Mouse (Mus musculus) layer of hippocampus, adult 9-11 months (tissue): ENCODE measurements at regions not wholly inside any gene's neighbourhood (a gene's known extent, or its start where the extent isn't known, plus 50 kb on each side); places are given as distances from the start of the nearest gene placed in this dataset.

Experiments
- DNase-seq: peaks from one replicate; pipeline ENCODE4 v3.0.0; 2022

DNA sequence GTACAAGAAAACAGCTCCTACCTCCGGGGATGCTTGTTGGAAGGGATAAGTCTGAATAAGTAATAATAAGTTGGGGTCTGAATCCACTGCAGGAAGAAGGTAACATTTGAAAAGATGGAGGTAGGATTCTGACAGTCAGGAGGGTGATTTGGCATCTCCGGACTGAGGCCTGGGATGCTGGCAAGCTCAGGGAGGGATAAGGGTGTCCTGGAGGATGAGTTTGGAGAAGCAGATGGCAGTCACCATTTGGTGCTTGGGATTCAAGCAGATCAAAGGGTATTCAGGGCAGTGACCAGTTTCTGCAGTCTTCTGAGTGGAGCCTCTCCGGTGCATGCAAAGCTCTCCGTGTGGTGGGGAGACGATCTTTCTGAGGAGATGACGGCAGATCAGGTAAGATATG lies 62.9 kb upstream of the Gm2310 start:
- no peak for DNase-seq

DNA sequence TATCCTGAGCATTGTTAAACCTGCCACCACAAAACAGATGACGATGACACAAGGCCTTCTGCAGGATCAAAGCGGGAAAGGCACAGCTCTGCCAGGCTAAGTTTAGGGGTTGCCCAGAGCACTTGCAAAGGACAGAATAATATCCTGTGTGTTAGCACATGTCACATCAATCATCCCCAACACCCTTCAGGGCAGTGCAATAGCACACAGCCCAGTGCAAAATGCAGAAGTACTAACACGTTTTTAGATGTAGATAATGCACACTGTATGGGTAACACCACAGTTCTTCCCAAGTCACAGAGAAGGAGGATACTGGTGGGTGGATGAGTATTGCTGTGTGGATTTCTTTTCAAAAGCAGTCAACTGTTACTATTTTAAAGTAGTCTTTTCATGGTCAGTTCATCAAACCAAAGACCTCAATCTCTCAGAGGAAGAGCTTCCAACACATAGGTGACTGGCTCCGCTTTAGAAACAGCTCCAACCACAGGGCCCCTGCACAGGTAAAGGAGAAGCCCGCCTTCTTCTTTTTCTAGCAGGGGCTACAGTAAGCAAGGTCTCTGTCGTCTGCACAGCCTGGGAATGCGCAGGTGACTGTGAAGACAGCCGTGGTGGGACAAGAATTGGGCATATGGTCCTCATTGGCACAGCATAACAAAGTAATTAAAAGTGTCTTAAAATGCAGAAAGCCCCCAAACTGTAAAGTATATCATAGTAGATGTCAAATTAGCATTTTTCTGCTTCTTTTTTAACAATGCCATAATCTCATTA lies 61.6 kb upstream of the Gm2310 start:
- no peak for DNase-seq

DNA sequence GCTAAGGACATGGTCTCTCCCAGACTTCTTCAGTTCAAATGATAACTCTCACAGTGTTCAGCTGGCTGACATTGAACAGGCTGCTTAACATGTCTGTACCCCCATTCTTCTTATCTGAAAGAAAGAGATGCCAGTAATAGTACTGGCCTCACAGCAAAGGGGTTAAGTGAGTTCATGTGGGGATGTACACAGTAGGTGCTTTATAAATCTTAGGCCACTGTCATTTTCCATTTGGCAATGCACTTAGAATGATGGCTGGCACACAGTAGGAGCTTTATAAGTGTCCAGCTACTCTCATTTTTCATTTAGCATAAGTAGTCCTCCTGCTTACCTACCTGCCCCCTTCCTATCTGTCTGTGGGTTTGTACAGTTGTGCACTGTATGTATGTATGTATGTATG lies 60.3 kb upstream of the Gm2310 start:
- DNase-seq = no peak

DNA sequence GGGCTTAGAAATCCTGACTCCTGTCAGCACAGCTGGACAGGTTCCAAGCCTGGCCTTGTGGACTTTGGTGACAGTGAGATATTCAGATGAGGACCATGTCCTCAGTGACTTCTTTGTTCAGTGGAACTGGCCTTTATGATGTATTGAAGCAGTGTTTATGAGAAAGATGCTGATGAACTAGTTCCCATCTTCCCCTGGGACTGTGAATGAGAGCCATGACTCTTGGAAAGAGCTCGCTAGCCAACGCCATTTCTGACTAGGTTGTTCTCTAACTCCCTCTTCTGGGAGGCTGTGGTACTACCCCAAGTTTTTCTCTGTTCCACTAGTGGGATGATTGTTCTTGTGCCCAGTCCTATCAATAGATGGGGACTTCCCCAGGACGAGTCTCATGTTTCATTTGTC lies 57.7 kb upstream of the Gm2310 start:
- DNase-seq = peak; percentile 71

DNA sequence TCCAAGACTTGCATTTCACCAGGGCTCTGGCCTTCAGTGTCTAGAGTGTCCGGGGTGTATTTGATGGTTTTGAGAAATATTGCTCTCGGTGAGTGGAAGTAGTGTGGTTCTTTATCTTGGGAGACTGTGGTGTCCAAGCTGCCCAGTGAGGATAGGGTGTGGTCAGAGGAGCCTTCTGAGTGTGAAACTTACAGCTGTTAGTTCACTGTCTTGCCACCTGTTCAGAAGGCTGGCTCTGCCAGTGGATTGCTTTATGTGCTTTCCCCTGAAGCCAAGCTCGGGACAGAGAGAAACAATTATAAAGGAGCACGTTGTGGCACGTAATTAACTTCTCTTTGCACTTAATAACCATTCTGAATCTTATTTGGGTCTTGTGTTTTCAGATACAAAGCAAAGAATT lies 57.2 kb upstream of the Gm2310 start:
- DNase-seq = no peak

DNA sequence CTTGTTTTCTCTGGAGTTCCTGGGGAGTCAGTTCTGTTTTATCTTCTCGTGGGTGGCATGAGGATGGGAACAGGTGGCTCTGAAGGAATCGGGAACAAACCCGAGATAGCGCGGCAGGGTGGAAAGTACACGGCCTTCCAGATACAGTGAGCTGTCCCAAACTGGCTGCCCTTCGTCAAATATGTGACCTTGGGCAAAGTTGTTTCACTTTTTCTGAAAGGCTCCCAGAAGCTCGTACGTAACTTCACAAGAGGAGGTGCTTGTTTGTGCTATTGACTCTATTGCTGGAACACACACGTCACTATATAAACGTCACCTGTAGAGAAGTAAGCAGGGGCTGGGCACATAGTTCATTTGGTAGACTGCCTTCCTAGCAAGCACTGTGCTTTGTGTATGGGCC lies 49.9 kb upstream of the Gm2310 start:
- DNase-seq = no peak
